Mouse (Mus musculus): ENCODE measurements around the gene Fscn2. TPM values are rescaled to one million over a fixed set of nuclear protein-coding genes. Genes with fewer than 3 reads are reported as not detected.

Fscn2 gene
- polyA plus RNA-seq, 1 experiment, result not detected

GRCm38 (mm10) chr11:120378611-120379540 lies 17.5 kb downstream of the Fscn2 start, which contains the start of gene Faap100:
TSS of gene Faap100 (minus strand) at chr11:120378764.
- DNase-seq (ENCODE audit: low read depth in 1 of 2, low spot score in 2 of 2), result peak; percentile 84 to 87
- TF ChIP-seq CTCF (IDR thresholded peaks at IDR 0.05; ENCODE audit: extremely low read depth, insufficient read depth, insufficient read length, insufficient replicate concordance) (peak; percentile 65; the same call in 1 of the 2 replicates), POLR2A (IDR thresholded peaks at IDR 0.05; ENCODE audit: low read depth, low read length) (peak; percentile 69)
- peaks cover 24% of the 10 kb centered on the region for H3K36me3 ChIP-seq (ENCODE audit: control insufficient read depth, insufficient read depth, low read length)

GRCm38 (mm10) chr11:120380271-120380670 lies 18.9 kb downstream of the Fscn2 start:
- H3K4me1 ChIP-seq (ENCODE audit: control insufficient read depth, insufficient read depth, insufficient read length), result peaks cover 9% of the 10 kb centered on the region
- no peak for TF ChIP-seq POLR2A (IDR thresholded peaks at IDR 0.05; ENCODE audit: low read depth, low read length)
- TF ChIP-seq CTCF (IDR thresholded peaks at IDR 0.05; ENCODE audit: extremely low read depth, insufficient read depth, insufficient read length, insufficient replicate concordance), result no peak
- H3K36me3 ChIP-seq (ENCODE audit: control insufficient read depth, insufficient read depth, low read length), result peaks cover 25% of the 10 kb centered on the region
- no peaks in the 10 kb centered on the region for H3K27me3 ChIP-seq (ENCODE audit: control insufficient read depth, insufficient read depth, low read length)
- no peak overlapping the region for H3K27ac ChIP-seq (ENCODE audit: insufficient read depth, low read length)
- DNase-seq (ENCODE audit: low read depth in 1 of 2, low spot score in 2 of 2), result no peak
- no peak overlapping the region for H3K4me3 ChIP-seq (ENCODE audit: extremely low read depth, insufficient read depth, insufficient read length)
- 99% methylated on average over 3 of the region's 3 CpGs for WGBS

More at GRCm38 (mm10) chr11:120378611-120379540, 17.5 kb downstream of the Fscn2 start, which contains the start of gene Faap100:
- WGBS, result 10% methylated on average over 54 of the region's 54 CpGs
- H3K27ac ChIP-seq (ENCODE audit: insufficient read depth, low read length), result 0 out of 2 replicates have a peak within 1 kb of the TSS, but pooled peaks have one; percentile 21
- H3K27me3 ChIP-seq (ENCODE audit: control insufficient read depth, insufficient read depth, low read length), result no peaks in the 10 kb centered on the region
- H3K4me3 ChIP-seq (ENCODE audit: extremely low read depth, insufficient read depth, insufficient read length), result peak within 1 kb of the TSS; percentile 86
- peaks cover 9% of the 10 kb centered on the region for H3K4me1 ChIP-seq (ENCODE audit: control insufficient read depth, insufficient read depth, insufficient read length)

- Histone ChIP-seq H3K36me3 (ENCODE audit: control insufficient read depth, insufficient read depth, low read length) (peaks cover 28% of the 10 kb centered on the region), H3K27me3 (ENCODE audit: control insufficient read depth, insufficient read depth, low read length) (no peaks in the 10 kb centered on the region), H3K27ac (ENCODE audit: insufficient read depth, low read length) (no peak overlapping the region), H3K4me3 (ENCODE audit: extremely low read depth, insufficient read depth, insufficient read length) (no peak overlapping the region), H3K4me1 (ENCODE audit: control insufficient read depth, insufficient read depth, insufficient read length) (peaks cover 9% of the 10 kb centered on the region)
- no peak for TF ChIP-seq POLR2A (IDR thresholded peaks at IDR 0.05; ENCODE audit: low read depth, low read length)
- TF ChIP-seq CTCF (IDR thresholded peaks at IDR 0.05; ENCODE audit: extremely low read depth, insufficient read depth, insufficient read length, insufficient replicate concordance), result no peak
- 93% methylated on average over 4 of the region's 4 CpGs for WGBS
- DNase-seq (ENCODE audit: low read depth in 1 of 2, low spot score in 2 of 2), result no peak
These were observed 19.8 kb downstream of the Fscn2 start for GRCm38 (mm10) chr11:120381157-120381556.

- 95% methylated on average over 9 of the region's 9 CpGs for WGBS
- TF ChIP-seq CTCF (IDR thresholded peaks at IDR 0.05; ENCODE audit: extremely low read depth, insufficient read depth, insufficient read length, insufficient replicate concordance) (no peak), POLR2A (IDR thresholded peaks at IDR 0.05; ENCODE audit: low read depth, low read length) (no peak)
- H3K27ac ChIP-seq (ENCODE audit: insufficient read depth, low read length), result no peak overlapping the region
- no peaks in the 10 kb centered on the region for H3K27me3 ChIP-seq (ENCODE audit: control insufficient read depth, insufficient read depth, low read length)
- H3K4me3 ChIP-seq (ENCODE audit: extremely low read depth, insufficient read depth, insufficient read length), result no peak overlapping the region
- peaks cover 7% of the 10 kb centered on the region for H3K4me1 ChIP-seq (ENCODE audit: control insufficient read depth, insufficient read depth, insufficient read length)
- no peak for DNase-seq (ENCODE audit: low read depth in 1 of 2, low spot score in 2 of 2)
- H3K36me3 ChIP-seq (ENCODE audit: control insufficient read depth, insufficient read depth, low read length), result peaks cover 34% of the 10 kb centered on the region
These were observed 21.2 kb downstream of the Fscn2 start for GRCm38 (mm10) chr11:120382509-120382908.

- 96% methylated on average over 6 of the region's 6 CpGs for WGBS
- Histone ChIP-seq H3K27ac (ENCODE audit: insufficient read depth, low read length) (no peak overlapping the region), H3K4me1 (ENCODE audit: control insufficient read depth, insufficient read depth, insufficient read length) (no peaks in the 10 kb centered on the region), H3K27me3 (ENCODE audit: control insufficient read depth, insufficient read depth, low read length) (no peaks in the 10 kb centered on the region), H3K36me3 (ENCODE audit: control insufficient read depth, insufficient read depth, low read length) (peaks cover 34% of the 10 kb centered on the region), H3K4me3 (ENCODE audit: extremely low read depth, insufficient read depth, insufficient read length) (no peak overlapping the region)
- DNase-seq (ENCODE audit: low read depth in 1 of 2, low spot score in 2 of 2), result no peak
- no peak for TF ChIP-seq CTCF (IDR thresholded peaks at IDR 0.05; ENCODE audit: extremely low read depth, insufficient read depth, insufficient read length, insufficient replicate concordance)
These were observed 25.3 kb downstream of the Fscn2 start for GRCm38 (mm10) chr11:120386632-120387031.

- 50% methylated on average over 2 of the region's 2 CpGs for WGBS
- no peak for TF ChIP-seq CTCF (IDR thresholded peaks at IDR 0.05; ENCODE audit: extremely low read depth, insufficient read depth, insufficient read length, insufficient replicate concordance)
- no peak for TF ChIP-seq POLR2A (IDR thresholded peaks at IDR 0.05; ENCODE audit: low read depth, low read length)
- no peak overlapping the region for H3K4me3 ChIP-seq (ENCODE audit: extremely low read depth, insufficient read depth, insufficient read length)
- DNase-seq (ENCODE audit: low read depth in 1 of 2, low spot score in 2 of 2), result no peak
- no peaks in the 10 kb centered on the region for H3K4me1 ChIP-seq (ENCODE audit: control insufficient read depth, insufficient read depth, insufficient read length)
- no peak overlapping the region for H3K27ac ChIP-seq (ENCODE audit: insufficient read depth, low read length)
- peaks cover 29% of the 10 kb centered on the region for H3K36me3 ChIP-seq (ENCODE audit: control insufficient read depth, insufficient read depth, low read length)
- no peaks in the 10 kb centered on the region for H3K27me3 ChIP-seq (ENCODE audit: control insufficient read depth, insufficient read depth, low read length)
These were observed 25.8 kb downstream of the Fscn2 start for GRCm38 (mm10) chr11:120387157-120387556.

- Histone ChIP-seq H3K36me3 (ENCODE audit: control insufficient read depth, insufficient read depth, low read length) (peaks cover 22% of the 10 kb centered on the region), H3K4me3 (ENCODE audit: extremely low read depth, insufficient read depth, insufficient read length) (no peak overlapping the region), H3K27ac (ENCODE audit: insufficient read depth, low read length) (no peak overlapping the region), H3K27me3 (ENCODE audit: control insufficient read depth, insufficient read depth, low read length) (no peaks in the 10 kb centered on the region), H3K4me1 (ENCODE audit: control insufficient read depth, insufficient read depth, insufficient read length) (no peaks in the 10 kb centered on the region)
- no peak for TF ChIP-seq CTCF (IDR thresholded peaks at IDR 0.05; ENCODE audit: extremely low read depth, insufficient read depth, insufficient read length, insufficient replicate concordance)
- TF ChIP-seq POLR2A (IDR thresholded peaks at IDR 0.05; ENCODE audit: low read depth, low read length), result no peak
- WGBS, result 93% methylated on average over 9 of the region's 9 CpGs
- no peak for DNase-seq (ENCODE audit: low read depth in 1 of 2, low spot score in 2 of 2)
These were observed 27.2 kb downstream of the Fscn2 start for GRCm38 (mm10) chr11:120388580-120388979.
